ENCODE assay signal across 18 mouse cellular contexts in the genomic region with DNA sequence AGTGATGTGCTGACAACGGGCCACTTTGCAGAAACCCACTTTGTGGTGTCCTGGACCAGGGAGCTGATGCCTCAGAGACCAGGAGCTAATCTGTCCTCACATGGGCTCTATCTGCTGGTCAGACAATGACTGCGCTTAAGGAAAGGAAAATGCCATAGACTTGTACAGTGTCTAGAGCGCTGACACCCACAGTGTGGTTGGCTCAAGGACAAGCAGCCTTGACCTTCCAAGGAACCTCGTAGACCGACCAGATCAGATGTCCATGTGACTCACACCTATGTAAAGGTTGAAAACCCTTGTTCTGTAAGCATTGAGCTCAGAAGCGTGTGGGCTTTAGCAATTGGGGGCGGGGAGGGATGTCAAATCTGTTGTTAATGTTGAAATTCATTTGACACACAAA. TPM values are rescaled to one million over a fixed set of nuclear protein-coding genes. Genes with fewer than 3 reads are reported as not detected.
"Had no signal": no experiment of that assay in that cellular context is flagged by ENCODE, and none has a peak within 500 bp of the region (broad histone marks: within the 10 kb centered on the region; RNA-seq: fewer than 3 reads in every experiment).

No protein-coding gene starts in this region.

- H3K36me3 ChIP-seq: liver, embryonic 15.5 days had no signal

- H3K9me3 ChIP-seq: limb, embryonic 10.5 days; liver, embryonic 15.5 days; midbrain, embryonic 10.5 days had no signal

- H3K4me1 ChIP-seq: limb, embryonic 10.5 days; liver, embryonic 15.5 days had no signal

- H3K4me3 ChIP-seq: left cerebral cortex, adult 2 months; limb, embryonic 10.5 days; liver, embryonic 15.5 days; midbrain, embryonic 10.5 days; myocyte had no signal

- H3K27me3 ChIP-seq: liver, embryonic 15.5 days had no signal

- H3K27ac ChIP-seq: limb, embryonic 10.5 days; liver, embryonic 15.5 days; midbrain, embryonic 10.5 days had no signal

- DNase-seq: kidney, postnatal 10 days; kidney, postnatal 4 days; lung, adult 2 months; lung, postnatal 4 days; midbrain, embryonic 14.5 days; right cerebral cortex, postnatal 14 days; thymus, postnatal 4 days had no signal

- H3K4me2 ChIP-seq: liver, embryonic 11.5 days; liver, embryonic 15.5 days had no signal

- ATAC-seq: lung, postnatal 0 days had no signal

- H3K9ac ChIP-seq: liver, embryonic 15.5 days had no signal

RNA-seq across cellular contexts. Expression of gene Gm6525, which starts 34.6 kb away (rescaled TPM):
- total RNA-seq: layer of hippocampus, adult 8-10 months; layer of hippocampus, postnatal 25 days; left cerebral cortex, adult 2 months; megakaryocyte, adult 5-6 weeks had no signal
- polyA plus RNA-seq: lung, adult 2 months; spleen, adult 2 months had no signal
